Mouse (Mus musculus) right cerebral cortex, adult 18-20 months (tissue): Measurements from ENCODE around the gene Fibcd1.
A peak's percentile ranks its signal among the peaks of the same experiment; 100 is the strongest.

ENCODE experiments used
- DNase-seq: peaks from one replicate; pipeline ENCODE4 v3.0.0; 2022; ENCODE audit warnings: mixed read lengths

Gene Fibcd1

GRCm38 (mm10) chr2:31845896-31846691 is at the start of gene Fibcd1:
TSS of gene Fibcd1 (minus strand) at chr2:31846005.
- no peak for DNase-seq

GRCm38 (mm10) chr2:31894221-31894870 is 48.5 kb upstream of the Fibcd1 start:
- DNase-seq: peak; percentile 30

GRCm38 (mm10) chr2:31893110-31893669 is 47.4 kb upstream of the Fibcd1 start:
- no peak for DNase-seq

DNA sequence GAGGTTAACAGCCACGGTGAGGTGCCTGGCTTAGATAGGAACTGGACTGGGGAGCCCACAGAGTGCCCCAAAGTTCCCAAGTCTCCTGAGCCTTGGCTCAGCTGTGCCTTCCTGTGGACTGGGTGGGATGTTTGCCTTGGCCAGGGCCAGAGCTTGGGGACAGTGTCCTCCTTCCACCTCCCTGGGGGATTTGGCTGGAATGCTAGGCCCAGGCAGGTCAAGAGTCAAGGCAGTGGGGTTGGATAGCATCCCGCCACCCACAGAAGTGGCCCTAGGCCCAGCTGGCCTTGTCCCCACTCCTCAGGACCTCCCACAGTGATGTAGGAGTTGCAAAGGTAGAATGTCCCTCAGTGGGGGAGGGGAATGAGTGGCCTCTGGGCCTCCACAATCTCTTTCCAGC is 45.4 kb upstream of the Fibcd1 start:
- DNase-seq: no peak

- no peak for DNase-seq
These were observed 43.1 kb upstream of the Fibcd1 start for GRCm38 (mm10) chr2:31888871-31889270.

- DNase-seq: no peak
These were observed 41.2 kb upstream of the Fibcd1 start, which contains the start of gene Lamc3 for GRCm38 (mm10) chr2:31887030-31887429. TSS of gene Lamc3 (plus strand) at chr2:31887291.

GRCm38 (mm10) chr2:31884806-31885205 is 39.0 kb upstream of the Fibcd1 start:
- DNase-seq: peak; percentile 39

GRCm38 (mm10) chr2:31883061-31883460 is 37.3 kb upstream of the Fibcd1 start:
- no peak for DNase-seq

DNA sequence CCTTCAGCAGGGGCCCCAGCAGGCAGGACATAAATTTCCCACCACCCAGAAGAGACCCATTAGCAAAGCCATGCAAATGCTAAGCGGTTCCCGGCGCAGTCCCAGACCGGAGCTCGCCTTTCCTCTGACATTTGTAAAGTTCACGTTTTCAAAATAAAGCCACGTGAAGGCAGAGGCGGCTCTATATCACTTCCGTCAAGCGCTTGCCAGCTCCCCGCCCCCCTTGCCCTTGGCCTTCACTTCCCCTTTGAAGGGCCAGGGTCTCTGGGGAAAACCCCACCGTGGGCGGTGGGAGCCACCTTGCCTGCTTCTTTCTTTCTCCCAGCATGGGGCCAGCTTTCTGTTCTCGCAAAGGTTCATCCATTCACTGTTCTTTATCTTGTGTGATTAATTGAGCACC is 35.1 kb upstream of the Fibcd1 start:
- no peak for DNase-seq

DNA sequence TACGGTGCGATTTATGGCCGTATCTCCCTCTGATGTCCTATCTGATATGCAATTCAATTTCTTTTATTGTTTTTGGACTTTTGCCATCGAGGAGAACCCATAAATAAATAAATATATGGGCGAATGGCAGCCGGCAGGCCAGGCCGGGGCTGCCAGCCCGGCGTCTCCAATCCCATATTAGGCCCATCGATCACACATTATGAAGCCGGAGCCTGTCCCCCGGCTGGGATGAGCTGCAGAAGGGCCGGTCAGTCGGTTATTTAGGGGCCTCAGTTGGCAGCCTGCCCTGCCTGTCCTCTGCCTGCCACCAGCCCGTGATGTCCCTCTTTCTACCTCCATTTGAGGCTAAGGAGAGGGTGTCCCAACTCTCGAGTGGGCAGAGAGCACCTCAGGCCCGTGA is 32.8 kb upstream of the Fibcd1 start:
- DNase-seq: no peak

DNA sequence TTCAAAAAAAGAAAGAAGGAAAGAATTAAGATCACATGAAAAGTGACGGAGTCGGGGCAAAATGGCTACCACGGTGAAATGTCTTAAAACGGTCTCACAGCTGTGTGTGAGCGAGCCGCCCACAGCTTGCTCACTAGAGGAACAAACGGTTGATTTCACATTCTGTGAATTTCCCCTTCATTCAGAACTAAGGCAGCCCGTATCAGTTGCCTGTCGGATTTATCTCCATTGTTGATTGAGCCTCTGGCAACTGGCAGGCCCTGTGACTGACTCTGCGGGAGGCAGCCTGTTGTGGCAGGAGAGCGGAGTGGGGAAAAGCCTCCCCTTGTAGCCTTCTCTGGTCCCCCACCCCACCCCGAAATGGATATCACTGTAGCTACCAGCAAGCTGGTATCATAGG is 30.6 kb upstream of the Fibcd1 start:
- DNase-seq: peak; percentile 43

DNA sequence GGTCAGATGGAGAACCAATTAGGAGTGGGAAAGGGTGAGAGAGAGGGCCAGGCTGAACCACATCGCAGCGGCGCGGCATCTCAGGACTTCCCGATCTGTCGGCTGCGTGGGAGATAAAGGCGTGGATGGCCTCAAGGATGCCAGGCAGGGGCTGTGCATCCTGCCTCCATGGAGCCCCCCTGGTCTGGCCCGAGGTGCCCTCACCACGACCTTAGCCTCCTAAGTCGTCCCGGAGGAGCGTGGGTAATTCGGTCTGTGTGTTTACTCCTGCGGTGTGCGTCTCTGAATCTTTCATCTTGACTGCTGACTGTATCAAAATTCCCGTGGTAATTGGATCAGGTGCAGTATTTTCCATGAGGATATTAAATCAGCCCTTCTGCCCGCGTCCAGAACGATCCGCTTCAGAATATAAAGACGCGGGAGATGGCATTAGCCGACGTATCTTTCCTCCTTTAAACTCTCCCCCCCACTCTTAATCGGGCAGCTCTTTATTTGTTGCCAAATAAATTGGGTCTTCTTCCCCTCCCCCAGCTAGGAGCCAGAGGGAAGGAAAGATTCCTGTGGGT is 28.6 kb upstream of the Fibcd1 start:
- no peak for DNase-seq

DNA sequence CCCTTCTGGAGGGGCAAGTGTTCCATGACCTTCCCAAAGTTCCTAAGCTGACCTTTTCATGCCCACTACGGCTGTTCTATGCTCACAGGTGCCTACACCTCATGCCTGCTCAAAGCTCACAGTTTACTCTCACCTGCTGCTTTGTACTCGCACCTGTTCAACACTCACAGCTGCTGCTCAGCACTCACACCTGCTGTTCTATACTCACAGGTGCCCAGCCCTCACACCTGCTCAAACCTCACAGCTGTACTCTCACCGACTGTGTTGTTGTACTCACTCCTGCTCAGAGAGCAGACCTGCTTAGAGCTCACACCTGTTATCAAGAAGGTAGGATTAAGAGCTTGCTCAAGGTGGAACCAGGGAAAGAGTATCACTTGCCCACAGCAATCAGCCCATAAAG is 24.9 kb upstream of the Fibcd1 start:
- DNase-seq: no peak

GRCm38 (mm10) chr2:31869692-31870091 is 23.9 kb upstream of the Fibcd1 start:
- DNase-seq: no peak

GRCm38 (mm10) chr2:31868538-31869164 is 22.8 kb upstream of the Fibcd1 start:
- no peak for DNase-seq

GRCm38 (mm10) chr2:31867773-31868537 is 22.1 kb upstream of the Fibcd1 start:
- DNase-seq: no peak

- no peak for DNase-seq
These were observed 20.0 kb upstream of the Fibcd1 start for GRCm38 (mm10) chr2:31865794-31866193.

GRCm38 (mm10) chr2:31865322-31865721 is 19.5 kb upstream of the Fibcd1 start:
- DNase-seq: no peak

GRCm38 (mm10) chr2:31864891-31865290 is 19.1 kb upstream of the Fibcd1 start:
- DNase-seq: no peak

DNA sequence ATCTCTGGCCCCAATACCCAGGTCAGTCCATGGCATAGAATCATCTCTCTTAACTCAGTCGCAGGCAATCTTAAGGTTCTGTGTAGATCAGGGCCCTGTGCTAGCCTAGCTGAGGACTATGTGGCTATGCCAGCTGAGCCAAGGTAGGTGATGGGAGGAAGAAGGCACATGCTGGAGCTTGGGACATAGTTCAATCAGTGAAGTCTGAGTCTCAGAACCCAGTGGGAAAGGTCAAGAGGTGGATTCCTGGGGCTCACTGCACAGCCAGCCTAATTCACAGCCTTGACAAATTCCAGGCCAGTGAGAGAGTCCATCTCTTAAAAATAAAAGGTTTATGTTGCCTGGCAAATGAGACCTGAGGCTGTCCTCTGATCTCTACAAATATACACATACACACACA is 18.0 kb upstream of the Fibcd1 start:
- DNase-seq: no peak

- DNase-seq: no peak
These were observed 17.1 kb upstream of the Fibcd1 start for GRCm38 (mm10) chr2:31862919-31863318.

DNA sequence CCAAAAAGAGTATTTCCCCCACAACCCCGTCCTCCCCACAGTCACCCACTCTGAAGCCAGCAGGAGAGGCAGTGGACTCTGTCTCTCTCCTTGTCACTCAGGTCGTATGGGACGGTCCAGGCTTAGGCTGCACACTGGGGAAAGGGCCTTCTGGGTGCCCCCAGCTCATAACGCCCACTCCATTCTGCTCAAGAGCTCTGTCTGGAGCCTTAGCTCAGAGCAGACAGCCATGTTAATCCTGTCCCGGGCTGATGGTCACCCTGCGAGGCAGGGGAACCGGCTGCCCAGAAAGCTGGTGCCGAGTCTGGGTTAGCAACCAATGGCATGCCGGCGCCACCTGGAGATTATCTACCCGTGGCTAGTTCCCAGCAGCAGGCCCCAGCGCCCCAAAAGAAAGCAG is 12.7 kb upstream of the Fibcd1 start:
- DNase-seq: no peak
